Mouse (Mus musculus): ENCODE results near the gene Lrp1.

- peak; percentile 81 for TF ChIP-seq CTCF (IDR thresholded peaks at IDR 0.05; ENCODE audit: insufficient read depth, low read depth, low read length)
- no peak for TF ChIP-seq POLR2A (IDR thresholded peaks at IDR 0.05; ENCODE audit: insufficient read depth, low read depth, low read length)
Measured at GRCm38 (mm10) chr10:127509051-127509836, 111.7 kb downstream of the Lrp1 start.
